Mouse (Mus musculus) megakaryocyte, embryonic 14.5 days (primary cell): Measurements from ENCODE around the gene Trio.

ENCODE experiments used
- FLI1 ChIP-seq: IDR thresholded peaks from 2 replicates; pipeline ENCODE4 v1.6.1; 2012; ENCODE audit warnings: low read length, inconsistent platforms, mixed read lengths
- GATA1 ChIP-seq: IDR thresholded peaks from 3 replicates; pipeline ENCODE4 v1.6.1; 2012; ENCODE audit warnings: mixed read lengths, low read length, inconsistent platforms, borderline replicate concordance

DNA sequence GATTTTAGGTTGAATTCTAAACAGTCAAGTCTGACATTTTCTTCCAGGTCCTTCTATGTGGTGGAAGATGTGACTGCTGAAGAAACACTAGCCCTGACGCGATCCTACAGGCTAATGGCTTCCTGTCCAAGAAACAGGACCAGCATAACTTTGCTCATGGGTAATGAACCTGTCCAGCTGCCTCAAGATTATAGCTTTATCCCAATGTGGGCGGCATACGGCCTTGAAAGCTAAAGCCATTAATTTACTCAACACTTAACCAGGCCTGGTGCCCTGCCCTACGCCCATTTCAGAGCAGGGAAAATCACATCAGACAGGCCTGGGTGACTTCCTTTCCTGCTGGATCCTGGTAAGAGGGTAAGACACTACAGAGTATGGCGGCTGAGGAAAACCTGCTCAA lies 98.0 kb downstream of the Trio start:
- TF ChIP-seq GATA1, result no peak
- no peak for TF ChIP-seq FLI1
